In the genomic region with DNA sequence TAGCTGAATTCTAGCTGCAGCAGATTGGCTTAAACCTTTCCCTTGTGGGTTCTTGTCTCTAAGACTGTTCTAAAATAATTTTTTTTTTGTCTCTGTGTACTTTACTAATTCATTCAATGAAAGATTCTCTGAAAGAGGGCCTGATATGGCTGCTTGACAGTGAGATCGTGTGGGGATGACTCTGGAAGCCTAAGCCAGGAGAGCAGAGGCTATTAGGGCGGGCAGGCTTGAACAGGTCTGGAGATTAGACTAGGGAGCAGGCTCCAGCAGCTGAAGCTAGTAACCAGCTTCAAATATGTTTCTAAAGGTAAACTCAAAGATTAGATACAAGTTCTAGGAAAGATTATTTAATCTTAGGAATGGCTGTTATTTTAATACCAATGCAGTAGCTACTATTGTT, we compare ENCODE assay signal across 17 mouse cellular contexts.
A peak's percentile ranks its signal among the peaks of the same experiment; 100 is the strongest.
DNase-seq lines count a peak whose midpoint lies in the region; ATAC-seq and TF ChIP-seq lines count a peak whose summit lies in the region.
"Had no signal": no experiment of that assay in that cellular context is flagged by ENCODE, and none has a peak within 500 bp of the region (broad histone marks: within the 10 kb centered on the region; RNA-seq: fewer than 3 reads in every experiment).

No protein-coding gene starts in this region.

- ATAC-seq in forebrain, embryonic 15.5 days (replicated peaks), result no peak
- no peak for ATAC-seq in forebrain, embryonic 14.5 days
- no peak for ATAC-seq in forebrain, postnatal 0 days
- ATAC-seq in forebrain, embryonic 12.5 days (ENCODE audit: low FRiP score), result no peak
- ATAC-seq: forebrain, embryonic 13.5 days had no signal

- 60% methylated on average over 2 of the region's 2 CpGs for WGBS in forebrain, embryonic 15.5 days
- WGBS in forebrain, embryonic 14.5 days, result 68% methylated on average over 2 of the region's 2 CpGs
- 54% methylated on average over 2 of the region's 2 CpGs for WGBS in forebrain, postnatal 0 days
- 65% methylated on average over 2 of the region's 2 CpGs for WGBS in forebrain, embryonic 12.5 days
- 74% methylated on average over 2 of the region's 2 CpGs for WGBS in limb, embryonic 10.5 days

- TF ChIP-seq CTCF in forebrain, postnatal 0 days (IDR thresholded peaks at IDR 0.05; ENCODE audit: low read depth), result no peak
- TF ChIP-seq CTCF in left cerebral cortex, adult 2 months (IDR thresholded peaks at IDR 0.05), result no peak
- no peak for TF ChIP-seq CTCF in cortical plate, adult 2 months (IDR thresholded peaks at IDR 0.05; ENCODE audit: extremely low read depth, insufficient read depth, low read length)

- H3K4me3 ChIP-seq in forebrain, embryonic 15.5 days, result no peak overlapping the region
- H3K4me3 ChIP-seq in forebrain, embryonic 14.5 days (ENCODE audit: low read depth, low read length), result no peak overlapping the region
- H3K4me3 ChIP-seq in forebrain, postnatal 0 days (ENCODE audit: low read depth, low read length), result no peak overlapping the region
- H3K4me3 ChIP-seq in forebrain, embryonic 12.5 days (replicated peaks), result no peak overlapping the region
- peak overlapping the region; percentile 23; the same call in 1 of the 2 replicates for H3K4me3 ChIP-seq in left cerebral cortex, adult 2 months
- 0 out of 2 replicates have a peak overlapping the region, but pooled peaks have one; percentile 9 for H3K4me3 ChIP-seq in cortical plate, adult 2 months (ENCODE audit: insufficient read depth, low read length)
- H3K4me3 ChIP-seq in limb, embryonic 10.5 days, result no peak overlapping the region
- H3K4me3 ChIP-seq: embryonic facial prominence, embryonic 13.5 days; forebrain, embryonic 13.5 days had no signal

- no peaks in the 10 kb centered on the region for H3K9me3 ChIP-seq in forebrain, embryonic 15.5 days
- H3K9me3 ChIP-seq in forebrain, embryonic 14.5 days (replicated peaks; ENCODE audit: control insufficient read depth, low read length), result no peaks in the 10 kb centered on the region
- H3K9me3 ChIP-seq in forebrain, postnatal 0 days (ENCODE audit: low read length), result no peaks in the 10 kb centered on the region
- H3K9me3 ChIP-seq in forebrain, embryonic 12.5 days, result no peaks in the 10 kb centered on the region
- H3K9me3 ChIP-seq in limb, embryonic 10.5 days (replicated peaks), result no peaks in the 10 kb centered on the region
- H3K9me3 ChIP-seq: embryonic facial prominence, embryonic 13.5 days; forebrain, embryonic 13.5 days had no signal

- H3K27me3 ChIP-seq in forebrain, embryonic 15.5 days, result no peaks in the 10 kb centered on the region
- 0 out of 2 replicates have a peak, but pooled peaks cover 2% of the 10 kb centered on the region for H3K27me3 ChIP-seq in forebrain, embryonic 14.5 days (replicated peaks; ENCODE audit: control insufficient read depth, insufficient read depth, low read length)
- H3K27me3 ChIP-seq in forebrain, postnatal 0 days (ENCODE audit: insufficient read depth, low read length), result no peaks in the 10 kb centered on the region
- H3K27me3 ChIP-seq in forebrain, embryonic 12.5 days, result peaks cover 23% of the 10 kb centered on the region
- peaks cover 13% of the 10 kb centered on the region for H3K27me3 ChIP-seq in limb, embryonic 10.5 days (ENCODE audit: low read depth, poor library complexity, severe bottlenecking)
- H3K27me3 ChIP-seq: embryonic facial prominence, embryonic 13.5 days had no signal

- intact Hi-C loops in left cerebral cortex, adult 2 months (cut with DNase I), result loop anchor here (2.0 to 10.0 kb wide), 4 partner anchors 187 to 995 kb away; no protein-coding TSS in a partner anchor
- intact Hi-C loops in left cerebral cortex, postnatal 14 days (cut with DNase I), result no loop called here

- TF ChIP-seq POLR2A in cortical plate, adult 2 months (IDR thresholded peaks at IDR 0.05; ENCODE audit: extremely low read depth, insufficient read depth, low read length), result no peak

- H3K27ac ChIP-seq in forebrain, embryonic 15.5 days (replicated peaks), result 0 out of 2 replicates have a peak overlapping the region, but pooled peaks have one; percentile 11
- no peak overlapping the region for H3K27ac ChIP-seq in forebrain, embryonic 14.5 days (ENCODE audit: low read depth, low read length)
- H3K27ac ChIP-seq in forebrain, postnatal 0 days (ENCODE audit: low read depth, low read length), result peak overlapping the region; percentile 62
- no peak overlapping the region for H3K27ac ChIP-seq in forebrain, embryonic 12.5 days
- peak overlapping the region; percentile 88 for H3K27ac ChIP-seq in left cerebral cortex, adult 2 months
- H3K27ac ChIP-seq in cortical plate, adult 2 months (ENCODE audit: insufficient read depth, low read length), result peak overlapping the region; percentile 54; the same call in 1 of the 2 replicates
- H3K27ac ChIP-seq in limb, embryonic 10.5 days, result no peak overlapping the region
- H3K27ac ChIP-seq: embryonic facial prominence, embryonic 13.5 days; forebrain, embryonic 13.5 days had no signal

- H3K4me1 ChIP-seq in forebrain, embryonic 15.5 days, result peaks cover 7% of the 10 kb centered on the region
- no peaks in the 10 kb centered on the region for H3K4me1 ChIP-seq in forebrain, embryonic 14.5 days (ENCODE audit: control insufficient read depth, insufficient read depth, low read length)
- no peaks in the 10 kb centered on the region for H3K4me1 ChIP-seq in forebrain, postnatal 0 days (ENCODE audit: insufficient read depth)
- no peaks in the 10 kb centered on the region for H3K4me1 ChIP-seq in forebrain, embryonic 12.5 days
- no peaks in the 10 kb centered on the region; the same call in 1 of the 2 replicates for H3K4me1 ChIP-seq in cortical plate, adult 2 months (ENCODE audit: control insufficient read depth, insufficient read depth, low read length)
- peaks cover 10% of the 10 kb centered on the region; the same call in 1 of the 2 replicates for H3K4me1 ChIP-seq in limb, embryonic 10.5 days

- no peaks in the 10 kb centered on the region for H3K36me3 ChIP-seq in forebrain, embryonic 15.5 days
- no peaks in the 10 kb centered on the region for H3K36me3 ChIP-seq in forebrain, embryonic 14.5 days (ENCODE audit: control insufficient read depth, insufficient read depth, low read length)
- no peaks in the 10 kb centered on the region for H3K36me3 ChIP-seq in forebrain, postnatal 0 days (ENCODE audit: insufficient read depth)
- H3K36me3 ChIP-seq in forebrain, embryonic 12.5 days (replicated peaks), result no peaks in the 10 kb centered on the region
- no peaks in the 10 kb centered on the region for H3K36me3 ChIP-seq in limb, embryonic 10.5 days
- H3K36me3 ChIP-seq: embryonic facial prominence, embryonic 13.5 days had no signal

- no peak overlapping the region for H3K9ac ChIP-seq in forebrain, embryonic 15.5 days (replicated peaks)
- no peak overlapping the region for H3K9ac ChIP-seq in forebrain, embryonic 14.5 days (ENCODE audit: low read length)
- no peak overlapping the region for H3K9ac ChIP-seq in forebrain, postnatal 0 days
- H3K9ac ChIP-seq in forebrain, embryonic 12.5 days, result no peak overlapping the region
- H3K9ac ChIP-seq: embryonic facial prominence, embryonic 13.5 days; forebrain, embryonic 13.5 days had no signal

- H3K4me2 ChIP-seq in forebrain, embryonic 15.5 days (replicated peaks), result no peak overlapping the region
- H3K4me2 ChIP-seq in forebrain, embryonic 14.5 days (ENCODE audit: low read length), result no peak overlapping the region
- H3K4me2 ChIP-seq in forebrain, postnatal 0 days (ENCODE audit: low read depth), result no peak overlapping the region
- H3K4me2 ChIP-seq in forebrain, embryonic 12.5 days, result no peak overlapping the region
- H3K4me2 ChIP-seq: embryonic facial prominence, embryonic 13.5 days; forebrain, embryonic 13.5 days had no signal

- no peak for DNase-seq in forebrain, embryonic 14.5 days (ENCODE audit: low spot score)
- DNase-seq in forebrain, postnatal 0 days, result no peak
- no peak for DNase-seq in left cerebral cortex, adult 2 months (ENCODE audit: extremely low spot score in 1 of 2, low spot score in 2 of 2)
- no peak for DNase-seq in left cerebral cortex, postnatal 14 days (ENCODE audit: low spot score in 2 of 2)
- DNase-seq in limb, embryonic 10.5 days (ENCODE audit: low spot score), result no peak
- DNase-seq: adrenal gland, postnatal 10 days; adrenal gland, postnatal 25 days; cerebellum, adult 11 months; cerebellum, adult 18-20 months; cerebellum, adult 8-10 months; cerebellum, adult 9-11 months; cerebellum, postnatal 36 days had no signal

Comparison
In these comparisons a context has a peak if more than half of its experiments do, and no peak if none do; other contexts are left out.
1. H3K27ac ChIP-seq: peak in forebrain, embryonic 15.5 days (single experiment), forebrain, postnatal 0 days (single experiment), left cerebral cortex, adult 2 months (single experiment) and cortical plate, adult 2 months (single experiment); none in forebrain, embryonic 14.5 days (single experiment), forebrain, embryonic 12.5 days (single experiment) and limb, embryonic 10.5 days (single experiment).
2. H3K4me3 ChIP-seq: peak in left cerebral cortex, adult 2 months (single experiment) and cortical plate, adult 2 months (single experiment); none in forebrain, embryonic 15.5 days (single experiment), forebrain, embryonic 14.5 days (single experiment), forebrain, postnatal 0 days (single experiment), forebrain, embryonic 12.5 days (single experiment) and limb, embryonic 10.5 days (single experiment).